Mouse (Mus musculus): ENCODE results near the gene Nln. TPM values are rescaled to one million over a fixed set of nuclear protein-coding genes. Genes with fewer than 3 reads are reported as not detected.
A peak's percentile ranks its signal among the peaks of the same experiment; 100 is the strongest.

The Nln gene
- polyA plus RNA-seq, 1 experiment: 10.8 TPM

GRCm38 (mm10) chr13:104101606-104102235 lies 7.7 kb downstream of the Nln start:
- H3ac ChIP-seq (ENCODE audit: control insufficient read depth, insufficient read length): no peak overlapping the region
- H3K27me3 ChIP-seq (ENCODE audit: control insufficient read depth, insufficient read depth, insufficient read length): no peaks in the 10 kb centered on the region
- no peak overlapping the region for H3K4me2 ChIP-seq (ENCODE audit: low read depth)
- TF ChIP-seq E2F4 (IDR thresholded peaks at IDR 0.05; ENCODE audit: insufficient read depth): no peak
- no peak for TF ChIP-seq SRF (IDR thresholded peaks at IDR 0.05; ENCODE audit: control insufficient read depth, insufficient read length, low read depth)
- no peak for TF ChIP-seq MAX (IDR thresholded peaks at IDR 0.05; ENCODE audit: low read depth)
- no peak for TF ChIP-seq MYOD1 (IDR thresholded peaks at IDR 0.05; ENCODE audit: control insufficient read depth in 1 of 3, insufficient read length in 2 of 3, low read depth in 2 of 3)
- no peak for TF ChIP-seq TCF12 (IDR thresholded peaks at IDR 0.05; ENCODE audit: insufficient read depth, poor library complexity, severe bottlenecking)
- no peak for TF ChIP-seq CEBPB (IDR thresholded peaks at IDR 0.05; ENCODE audit: insufficient read depth, poor library complexity, severe bottlenecking)
- no peak for TF ChIP-seq REST (IDR thresholded peaks at IDR 0.05; ENCODE audit: insufficient read depth, insufficient read length)
- TF ChIP-seq USF1 (IDR thresholded peaks at IDR 0.05; ENCODE audit: low read depth): no peak
- no peak for TF ChIP-seq POLR2A (IDR thresholded peaks at IDR 0.05; ENCODE audit: insufficient read length, low read depth)
- no peak for TF ChIP-seq MYOG (IDR thresholded peaks at IDR 0.05; ENCODE audit: control insufficient read depth in 1 of 3, insufficient read depth in 1 of 3, insufficient read length in 2 of 3, low read depth in 2 of 3)
- TF ChIP-seq POLR2AphosphoS2 (IDR thresholded peaks at IDR 0.05; ENCODE audit: insufficient read length, low read depth): no peak
- TF ChIP-seq TCF3 (IDR thresholded peaks at IDR 0.05; ENCODE audit: insufficient read length, low read depth): no peak
- no peaks in the 10 kb centered on the region for H3K36me3 ChIP-seq (ENCODE audit: control insufficient read depth, insufficient read depth)
- H3K79me2 ChIP-seq (ENCODE audit: control insufficient read depth, insufficient read depth): no peaks in the 10 kb centered on the region
- no peak overlapping the region for H3K4me3 ChIP-seq

- Histone ChIP-seq H3K79me2 (ENCODE audit: control insufficient read depth, insufficient read depth) (peaks cover 5% of the 10 kb centered on the region), H3K27me3 (ENCODE audit: control insufficient read depth, insufficient read depth, insufficient read length) (no peaks in the 10 kb centered on the region), H3K4me3 (no peak overlapping the region), H3ac (ENCODE audit: control insufficient read depth, insufficient read length) (no peak overlapping the region), H3K4me2 (ENCODE audit: low read depth) (no peak overlapping the region), H3K36me3 (ENCODE audit: control insufficient read depth, insufficient read depth) (no peaks in the 10 kb centered on the region)
- no peak for TF ChIP-seq E2F4 (IDR thresholded peaks at IDR 0.05; ENCODE audit: insufficient read depth)
- no peak for TF ChIP-seq MYOD1 (IDR thresholded peaks at IDR 0.05; ENCODE audit: control insufficient read depth in 1 of 3, insufficient read length in 2 of 3, low read depth in 2 of 3)
- TF ChIP-seq MAX (IDR thresholded peaks at IDR 0.05; ENCODE audit: low read depth): no peak
Measured at GRCm38 (mm10) chr13:104100416-104100815, 9.0 kb downstream of the Nln start.

GRCm38 (mm10) chr13:104097190-104097589 lies 12.2 kb downstream of the Nln start:
- H3K36me3 ChIP-seq (ENCODE audit: control insufficient read depth, insufficient read depth): no peaks in the 10 kb centered on the region
- no peak overlapping the region for H3K4me3 ChIP-seq
- H3K27me3 ChIP-seq (ENCODE audit: control insufficient read depth, insufficient read depth, insufficient read length): no peaks in the 10 kb centered on the region
- TF ChIP-seq POLR2AphosphoS2 (IDR thresholded peaks at IDR 0.05; ENCODE audit: insufficient read length, low read depth) (no peak), USF1 (IDR thresholded peaks at IDR 0.05; ENCODE audit: low read depth) (no peak), TCF3 (IDR thresholded peaks at IDR 0.05; ENCODE audit: insufficient read length, low read depth) (no peak), MYOG (IDR thresholded peaks at IDR 0.05; ENCODE audit: control insufficient read depth in 1 of 3, insufficient read depth in 1 of 3, insufficient read length in 2 of 3, low read depth in 2 of 3) (no peak), E2F4 (IDR thresholded peaks at IDR 0.05; ENCODE audit: insufficient read depth) (no peak), POLR2A (IDR thresholded peaks at IDR 0.05; ENCODE audit: insufficient read length, low read depth) (no peak)
- no peak overlapping the region for H3ac ChIP-seq (ENCODE audit: control insufficient read depth, insufficient read length)
- H3K79me2 ChIP-seq (ENCODE audit: control insufficient read depth, insufficient read depth): peaks cover 6% of the 10 kb centered on the region
- H3K4me2 ChIP-seq (ENCODE audit: low read depth): no peak overlapping the region

GRCm38 (mm10) chr13:104095955-104096354 lies 13.5 kb downstream of the Nln start:
- H3K4me3 ChIP-seq: no peak overlapping the region
- no peak overlapping the region for H3ac ChIP-seq (ENCODE audit: control insufficient read depth, insufficient read length)
- TF ChIP-seq TCF3 (IDR thresholded peaks at IDR 0.05; ENCODE audit: insufficient read length, low read depth) (no peak), MAX (IDR thresholded peaks at IDR 0.05; ENCODE audit: low read depth) (no peak), REST (IDR thresholded peaks at IDR 0.05; ENCODE audit: insufficient read depth, insufficient read length) (no peak), POLR2AphosphoS2 (IDR thresholded peaks at IDR 0.05; ENCODE audit: insufficient read length, low read depth) (no peak), USF1 (IDR thresholded peaks at IDR 0.05; ENCODE audit: low read depth) (no peak), SRF (IDR thresholded peaks at IDR 0.05; ENCODE audit: control insufficient read depth, insufficient read length, low read depth) (no peak), E2F4 (IDR thresholded peaks at IDR 0.05; ENCODE audit: insufficient read depth) (no peak), CEBPB (IDR thresholded peaks at IDR 0.05; ENCODE audit: insufficient read depth, poor library complexity, severe bottlenecking) (no peak), MYOG (IDR thresholded peaks at IDR 0.05; ENCODE audit: control insufficient read depth in 1 of 3, insufficient read depth in 1 of 3, insufficient read length in 2 of 3, low read depth in 2 of 3) (no peak), TCF12 (IDR thresholded peaks at IDR 0.05; ENCODE audit: insufficient read depth, poor library complexity, severe bottlenecking) (no peak), MYOD1 (IDR thresholded peaks at IDR 0.05; ENCODE audit: control insufficient read depth in 1 of 3, insufficient read length in 2 of 3, low read depth in 2 of 3) (no peak), POLR2A (IDR thresholded peaks at IDR 0.05; ENCODE audit: insufficient read length, low read depth) (no peak)
- no peaks in the 10 kb centered on the region for H3K27me3 ChIP-seq (ENCODE audit: control insufficient read depth, insufficient read depth, insufficient read length)
- peaks cover 6% of the 10 kb centered on the region for H3K79me2 ChIP-seq (ENCODE audit: control insufficient read depth, insufficient read depth)
- H3K4me2 ChIP-seq (ENCODE audit: low read depth): peak overlapping the region; percentile 24
- no peaks in the 10 kb centered on the region for H3K36me3 ChIP-seq (ENCODE audit: control insufficient read depth, insufficient read depth)
